Mouse (Mus musculus) 3T3-L1 (cell line): ENCODE measurements around the gene Trpv4.

Experiments
- DNase-seq: peaks from one replicate; pipeline ENCODE4 v3.0.0-alpha.2; 2015; ENCODE audit warnings: low read depth, low spot score

Gene Trpv4

GRCm38 (mm10) chr5:114590043-114590913 lies 67.9 kb downstream of the Trpv4 start:
- no peak for DNase-seq

- no peak for DNase-seq
These were observed 68.8 kb downstream of the Trpv4 start for GRCm38 (mm10) chr5:114589454-114589853.

DNA sequence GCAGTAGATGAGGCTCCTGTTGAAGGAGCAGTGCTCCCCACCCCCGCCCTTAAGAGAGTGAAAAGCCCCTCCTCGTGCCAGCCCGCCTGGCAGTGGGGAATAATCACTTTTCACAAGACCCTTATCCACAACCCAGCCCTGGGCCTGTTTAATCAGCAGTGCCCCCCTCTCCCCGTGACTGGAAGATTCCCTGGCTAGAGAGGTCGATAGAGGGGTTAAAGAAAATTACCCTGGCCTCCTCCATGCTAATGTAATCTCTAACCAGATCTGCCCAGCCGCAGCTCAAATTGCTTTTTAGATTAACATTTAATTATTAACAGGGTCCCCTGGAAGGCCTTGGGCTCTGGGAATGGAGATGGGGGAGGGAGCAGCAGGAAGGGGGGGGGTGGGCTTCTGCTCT lies 69.2 kb downstream of the Trpv4 start:
- DNase-seq, result no peak

GRCm38 (mm10) chr5:114588416-114588815 lies 69.8 kb downstream of the Trpv4 start:
- DNase-seq, result no peak

GRCm38 (mm10) chr5:114587908-114588307 lies 70.3 kb downstream of the Trpv4 start:
- peak; percentile 73 for DNase-seq

DNA sequence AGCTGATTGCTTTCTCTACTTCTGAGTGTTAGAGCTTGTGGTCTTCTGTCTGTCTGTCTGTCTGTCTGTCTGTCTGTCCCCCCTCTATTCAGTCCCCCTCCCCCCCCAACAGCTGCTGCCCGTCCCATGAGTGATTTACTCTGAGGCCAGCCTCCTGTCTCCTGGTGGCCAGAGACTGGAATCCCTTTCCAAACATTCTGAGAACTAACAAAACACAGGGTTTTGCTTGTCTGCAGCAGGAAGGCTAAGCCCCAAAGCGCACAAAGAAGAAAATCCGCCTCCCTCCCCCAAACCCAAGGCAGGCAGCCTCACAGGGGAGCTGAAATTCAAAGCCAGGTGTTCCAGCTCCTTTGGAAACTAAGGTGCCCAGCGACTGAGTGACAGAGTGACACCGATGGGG lies 72.5 kb downstream of the Trpv4 start:
- DNase-seq, result no peak

DNA sequence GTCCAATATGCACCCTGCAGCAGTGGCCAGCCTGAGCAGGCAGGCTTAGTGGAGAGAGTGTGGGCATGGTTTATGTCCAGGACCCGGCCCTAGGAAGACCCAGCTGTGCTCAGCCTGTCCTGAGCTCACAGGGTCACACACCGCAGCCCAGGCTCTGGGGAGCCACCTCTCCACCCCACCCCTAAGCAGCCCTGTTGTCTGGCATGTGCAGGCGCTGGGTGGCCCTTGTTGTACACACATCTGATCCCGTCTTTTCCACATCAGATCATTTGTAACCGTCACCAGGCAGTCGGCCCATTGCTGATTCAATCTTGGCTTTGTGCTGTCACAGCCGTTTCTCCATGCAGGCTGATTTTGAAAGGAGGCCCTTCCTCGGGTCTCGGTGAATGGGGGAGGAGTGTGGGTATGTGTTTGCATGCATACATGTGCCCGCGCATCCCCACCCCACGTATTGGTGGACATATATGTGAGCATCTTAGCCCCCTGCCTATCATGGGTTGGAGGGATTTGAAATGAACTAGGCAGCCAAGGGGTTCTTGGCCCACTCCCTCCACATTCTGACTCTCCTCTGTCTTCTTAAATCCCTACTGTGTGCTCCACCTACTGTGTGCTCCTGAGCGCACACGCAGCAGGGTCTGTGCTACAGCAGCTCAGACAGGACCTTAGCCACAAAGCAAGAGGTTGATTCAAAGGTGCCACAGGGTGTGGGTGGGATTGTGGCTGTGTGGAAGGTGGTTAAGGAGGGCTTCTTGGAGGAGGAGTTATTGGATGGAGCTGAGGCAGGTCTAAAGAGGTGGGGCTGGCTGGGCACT lies 73.7 kb downstream of the Trpv4 start:
- no peak for DNase-seq

DNA sequence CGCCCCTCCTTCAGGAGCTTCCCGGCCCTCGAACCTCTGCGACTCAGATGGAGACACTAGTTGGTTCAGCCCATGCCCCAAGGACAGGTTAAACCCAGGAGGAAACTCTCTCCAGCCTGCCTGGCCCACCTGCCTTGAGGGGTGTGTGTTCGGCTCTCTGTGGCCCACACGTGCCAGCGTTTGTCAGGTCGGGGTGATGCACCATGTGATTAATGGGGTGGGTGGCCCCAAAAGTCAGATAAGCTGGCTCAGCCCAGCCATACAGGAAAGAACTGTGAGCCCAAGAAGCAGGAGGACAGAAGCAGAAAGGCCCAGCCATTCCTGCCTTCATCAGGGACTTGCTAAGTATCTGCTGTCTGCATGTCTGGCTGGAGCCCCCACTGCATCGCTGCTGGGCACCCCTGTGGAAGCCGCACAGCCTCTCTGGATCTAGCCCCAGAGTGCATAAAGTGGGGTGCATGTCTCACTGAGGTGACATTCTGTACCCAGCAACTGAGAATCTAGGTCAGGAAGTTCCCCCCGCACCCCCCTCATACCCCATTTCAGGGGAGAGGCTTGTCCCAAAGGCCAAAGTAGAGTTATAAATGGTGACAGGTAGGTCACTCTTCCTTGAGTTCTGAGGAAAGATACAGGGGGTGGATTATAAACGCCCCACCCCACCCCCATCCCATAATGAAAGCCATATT lies 74.6 kb downstream of the Trpv4 start:
- no peak for DNase-seq

DNA sequence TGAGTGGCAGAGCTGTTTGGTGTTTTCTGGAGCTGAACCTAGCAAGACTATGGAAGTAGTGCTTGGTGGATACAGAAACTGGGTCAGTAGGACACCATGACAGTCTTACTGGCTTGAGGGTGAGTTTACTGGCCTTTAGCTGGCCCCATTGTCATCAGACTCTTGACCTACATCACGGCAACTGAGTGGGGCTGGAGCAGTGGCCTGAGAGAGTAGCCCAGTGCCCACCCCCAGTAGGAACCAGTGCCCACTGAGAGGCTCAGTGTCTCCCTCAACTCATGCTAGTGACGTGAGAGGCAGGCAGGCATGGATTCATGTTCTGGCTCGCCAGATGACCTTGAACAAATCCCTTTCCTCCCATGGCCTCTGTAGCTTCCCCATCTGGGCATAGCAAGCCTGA lies 75.2 kb downstream of the Trpv4 start:
- no peak for DNase-seq

GRCm38 (mm10) chr5:114581486-114581885 lies 76.7 kb downstream of the Trpv4 start:
- DNase-seq, result no peak

- DNase-seq, result no peak
These were observed 78.4 kb downstream of the Trpv4 start for GRCm38 (mm10) chr5:114579714-114580357.

DNA sequence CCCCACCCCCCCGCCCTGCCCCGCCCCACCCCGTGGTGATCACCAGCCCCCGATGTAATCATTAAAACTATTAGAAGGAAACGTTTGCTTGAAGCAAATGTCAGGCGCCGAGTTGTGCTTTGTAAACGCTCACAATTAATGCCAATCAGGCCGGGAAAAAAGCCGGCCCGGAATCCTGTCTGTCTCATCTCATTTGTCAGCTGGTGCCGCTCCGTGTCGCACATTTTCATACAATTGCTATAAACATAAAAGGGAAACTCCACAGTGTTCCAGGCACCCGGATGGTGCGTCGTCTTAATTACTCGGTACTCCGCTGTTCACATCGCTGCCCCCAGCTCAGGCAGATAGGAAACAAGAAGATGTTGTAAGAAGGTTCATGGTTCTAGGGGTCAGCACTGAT lies 79.9 kb downstream of the Trpv4 start:
- DNase-seq, result no peak

- DNase-seq, result no peak
These were observed 82.1 kb downstream of the Trpv4 start for GRCm38 (mm10) chr5:114575986-114576605.

- DNase-seq, result peak; percentile 53
These were observed 82.7 kb downstream of the Trpv4 start for GRCm38 (mm10) chr5:114575530-114575929.

DNA sequence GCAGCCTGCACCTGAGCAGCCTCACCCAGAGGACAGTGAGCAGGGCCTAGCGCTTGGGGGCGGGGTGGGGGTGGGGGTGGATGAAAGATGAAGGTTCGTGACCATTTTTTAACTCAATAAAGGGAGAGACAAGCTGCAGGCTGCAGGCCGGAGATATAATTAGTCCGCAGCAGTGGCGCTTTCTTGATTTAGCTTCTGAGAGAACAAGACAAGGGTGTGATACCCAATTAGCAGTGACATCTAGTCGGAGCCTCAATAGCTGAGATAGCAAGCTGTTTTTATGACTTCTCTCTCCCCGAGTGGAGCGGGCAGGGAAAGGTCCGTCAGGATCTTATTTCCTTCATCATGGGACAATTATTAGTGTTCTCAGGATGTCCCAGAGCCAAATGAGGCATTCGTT lies 83.2 kb downstream of the Trpv4 start:
- DNase-seq, result no peak

DNA sequence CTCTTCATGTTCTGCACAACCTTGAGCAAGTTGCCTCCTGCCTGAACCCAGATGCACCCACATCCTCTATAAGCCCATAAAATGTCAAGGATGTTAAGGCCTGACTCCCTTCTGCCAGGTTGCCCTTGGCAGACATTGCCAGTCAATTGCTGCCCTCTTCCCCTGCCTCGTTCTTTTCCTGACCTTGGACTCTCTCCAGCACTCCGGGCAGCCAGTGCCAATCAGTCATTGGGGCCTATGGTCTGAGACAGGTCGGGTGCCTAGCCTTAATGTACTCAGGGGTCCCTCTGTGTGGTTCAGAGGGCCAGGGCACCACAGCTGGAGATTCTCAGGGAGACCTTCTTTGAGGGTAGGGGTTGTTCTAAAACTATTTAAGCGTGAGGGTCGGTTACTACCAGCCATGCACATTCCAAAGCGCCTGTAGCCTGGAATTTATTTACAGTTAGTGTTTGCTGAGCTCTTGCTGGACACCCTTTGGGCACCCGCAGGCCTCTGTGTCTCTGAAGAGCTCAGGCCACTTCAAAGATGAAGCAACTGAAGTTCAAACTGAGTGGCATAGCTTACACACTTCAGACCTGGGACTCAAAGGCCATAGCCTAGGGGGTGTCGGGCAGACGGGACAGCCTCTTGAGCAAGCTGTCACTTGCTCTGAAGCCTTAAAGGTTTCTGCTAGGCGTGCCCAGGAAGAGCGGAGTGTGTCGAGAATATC lies 84.1 kb downstream of the Trpv4 start:
- DNase-seq, result no peak

- DNase-seq, result no peak
These were observed 85.2 kb downstream of the Trpv4 start for GRCm38 (mm10) chr5:114572997-114573396.
